Comparison of ENCODE assay signal across 8 mouse cellular contexts in the genomic region with DNA sequence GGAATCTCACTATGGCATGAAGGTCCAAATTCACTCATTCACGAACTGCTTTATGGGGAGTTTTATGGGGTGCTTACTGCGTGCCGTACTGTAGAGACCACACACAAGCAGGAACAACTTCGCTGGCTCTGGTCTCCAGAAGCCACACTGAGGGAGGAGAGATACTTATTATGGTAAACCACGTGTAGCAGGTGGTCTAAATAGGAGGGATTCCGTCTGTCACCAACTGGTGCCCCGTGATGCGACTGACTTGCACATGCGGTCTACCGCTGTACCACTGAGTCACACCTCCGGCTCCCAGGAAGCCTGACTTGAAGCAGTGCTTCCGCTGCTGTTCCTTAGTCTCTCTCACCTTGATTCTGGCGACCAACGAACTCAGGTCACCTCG. TPM values are rescaled to one million over a fixed set of nuclear protein-coding genes. Genes with fewer than 3 reads are reported as not detected.
DNase-seq lines count a peak whose midpoint lies in the region; ATAC-seq and TF ChIP-seq lines count a peak whose summit lies in the region.

No protein-coding gene starts in this region.

- peaks cover 4% of the 10 kb centered on the region for H3K4me1 ChIP-seq in heart, adult 2 months (ENCODE audit: control insufficient read depth, insufficient read depth, low read length)
- H3K4me1 ChIP-seq in embryonic facial prominence, embryonic 14.5 days (ENCODE audit: control insufficient read depth, insufficient read depth, low read length): peaks cover 7% of the 10 kb centered on the region; the same call in 1 of the 2 replicates
- 0 out of 2 replicates have a peak, but pooled peaks cover 8% of the 10 kb centered on the region for H3K4me1 ChIP-seq in intestine, embryonic 15.5 days (replicated peaks)
- peaks cover 76% of the 10 kb centered on the region for H3K4me1 ChIP-seq in megakaryocyte, embryonic 14.5 days

- H3K79me2 ChIP-seq in heart, adult 2 months (replicated peaks; ENCODE audit: control insufficient read depth, insufficient read depth, low read length): peaks cover 4% of the 10 kb centered on the region

- peak overlapping the region; percentile 95 for H3K4me3 ChIP-seq in heart, adult 2 months
- peak overlapping the region; percentile 90 for H3K4me3 ChIP-seq in embryonic facial prominence, embryonic 14.5 days (ENCODE audit: low read depth, low read length)
- H3K4me3 ChIP-seq in intestine, embryonic 15.5 days (replicated peaks): peak overlapping the region; percentile 79
- peak overlapping the region; percentile 95 for H3K4me3 ChIP-seq in megakaryocyte, embryonic 14.5 days (replicated peaks)

- ATAC-seq in CD4-positive, CD25-positive, alpha-beta regulatory T cell, adult 4 months: peak; percentile 76
- ATAC-seq in embryonic facial prominence, embryonic 14.5 days (ENCODE audit: low read depth): peak; percentile 2; the same call in 1 of the 2 replicates
- peak; percentile 22 for ATAC-seq in intestine, embryonic 15.5 days

- no peaks in the 10 kb centered on the region for H3K9me3 ChIP-seq in embryonic facial prominence, embryonic 14.5 days (ENCODE audit: control insufficient read depth, low read length)
- H3K9me3 ChIP-seq in intestine, embryonic 15.5 days: no peaks in the 10 kb centered on the region
- H3K9me3 ChIP-seq in megakaryocyte, embryonic 14.5 days: 0 out of 2 replicates have a peak, but pooled peaks cover 3% of the 10 kb centered on the region

- no peak for TF ChIP-seq EP300 in heart, adult 2 months (IDR thresholded peaks at IDR 0.05; ENCODE audit: insufficient read depth, low read depth, low read length)

- TF ChIP-seq POLR2A in heart, adult 2 months (IDR thresholded peaks at IDR 0.05; ENCODE audit: insufficient read depth, low read depth, low read length): no peak

- H3K27ac ChIP-seq in heart, adult 2 months: peak overlapping the region; percentile 98
- H3K27ac ChIP-seq in embryonic facial prominence, embryonic 14.5 days (replicated peaks; ENCODE audit: low read depth, low read length): peak overlapping the region; percentile 98
- H3K27ac ChIP-seq in intestine, embryonic 15.5 days: peak overlapping the region; percentile 100

- no peak for DNase-seq in heart, adult 2 months
- no peak for DNase-seq in heart, postnatal 25 days (ENCODE audit: low spot score)
- DNase-seq in embryonic facial prominence, embryonic 14.5 days (ENCODE audit: low spot score): no peak
- peak; percentile 12 to 13 for DNase-seq in spleen, postnatal 36 days (ENCODE audit: low spot score in 2 of 2)
- no peak for DNase-seq in c-Kit-positive CD71-positive TER-119-positive erythroid progenitor cells, embryonic 14.5 days (ENCODE audit: low spot score)

- H3K4me2 ChIP-seq in embryonic facial prominence, embryonic 14.5 days (ENCODE audit: low read depth, low read length): peak overlapping the region; percentile 69
- peak overlapping the region; percentile 86 for H3K4me2 ChIP-seq in intestine, embryonic 15.5 days (replicated peaks)

- H3K36me3 ChIP-seq in heart, adult 2 months (ENCODE audit: control insufficient read depth, insufficient read depth, low read length): peaks cover 4% of the 10 kb centered on the region; the same call in 1 of the 2 replicates
- H3K36me3 ChIP-seq in embryonic facial prominence, embryonic 14.5 days (ENCODE audit: control insufficient read depth, insufficient read depth, low read length): 0 out of 2 replicates have a peak, but pooled peaks cover 7% of the 10 kb centered on the region
- peaks cover 4% of the 10 kb centered on the region; the same call in 1 of the 2 replicates for H3K36me3 ChIP-seq in intestine, embryonic 15.5 days
- peaks cover 18% of the 10 kb centered on the region for H3K36me3 ChIP-seq in megakaryocyte, embryonic 14.5 days (replicated peaks; ENCODE audit: low read length)

- H3K27me3 ChIP-seq in heart, adult 2 months (ENCODE audit: control insufficient read depth, insufficient read depth, low read length): no peaks in the 10 kb centered on the region
- H3K27me3 ChIP-seq in embryonic facial prominence, embryonic 14.5 days (replicated peaks; ENCODE audit: control insufficient read depth, insufficient read depth, low read length): no peaks in the 10 kb centered on the region
- H3K27me3 ChIP-seq in intestine, embryonic 15.5 days (replicated peaks): no peaks in the 10 kb centered on the region
- no peaks in the 10 kb centered on the region for H3K27me3 ChIP-seq in megakaryocyte, embryonic 14.5 days (replicated peaks)

- H3K9ac ChIP-seq in heart, adult 2 months (ENCODE audit: low read depth, low read length): peak overlapping the region; percentile 61
- H3K9ac ChIP-seq in embryonic facial prominence, embryonic 14.5 days (ENCODE audit: low read depth, low read length): peak overlapping the region; percentile 93; the same call in 1 of the 2 replicates
- H3K9ac ChIP-seq in intestine, embryonic 15.5 days: peak overlapping the region; percentile 94

- WGBS in heart, adult 2 months: 2% methylated on average over 15 of the region's 15 CpGs
- under 1% methylated on average over 13 of the region's 15 CpGs for WGBS in embryonic facial prominence, embryonic 14.5 days
- under 1% methylated on average over 15 of the region's 15 CpGs for WGBS in intestine, embryonic 15.5 days

- intact Hi-C loops in heart, adult 2 months (cut with DNase I): loop anchor here (1.0 to 5.0 kb wide), 4 partner anchors 37 to 92 kb away; a partner anchor contains a TSS
- intact Hi-C loops in heart, postnatal 25 days (cut with DNase I): loop anchor here (1.0 kb wide), 1 partner anchor 84 kb away; a partner anchor contains a TSS

- no peak for TF ChIP-seq CTCF in heart, adult 2 months (IDR thresholded peaks at IDR 0.05)

RNA-seq across cellular contexts. Expression of a gene that starts 1.0 kb away (rescaled TPM):
- 100 to 1,000 TPM; 108 to 113 TPM for total RNA-seq in heart, adult 2 months (2021)
- polyA plus RNA-seq in heart, adult 2 months (2012; rRNA removed): 49.8 and 75.4 TPM in 2 replicates
- 100 to 1,000 TPM; 109 to 118 TPM for total RNA-seq in heart, postnatal 25 days (2021)
- polyA plus RNA-seq in CD4-positive, CD25-positive, alpha-beta regulatory T cell, adult 4 months (2017; shearing (Covaris generic)): 1 to 10 TPM; 5.6 to 7.0 TPM
- polyA plus RNA-seq in embryonic facial prominence, embryonic 14.5 days (2014; fragmentation: Nextera tagmentation; extraction: Ambion mirVana): 24.0 and 25.2 TPM in 2 replicates
- 17.0 and 17.6 TPM in 2 replicates for polyA plus RNA-seq in intestine, embryonic 15.5 days (2015; fragmentation: Nextera tagmentation; extraction: Ambion mirVana)
- polyA plus RNA-seq in megakaryocyte, embryonic 14.5 days (2012; ENCODE audit: insufficient read depth, low replicate concordance): 0.78 and 4.7 TPM in 2 replicates

Comparison
In these comparisons a context has a peak if more than half of its experiments do, and no peak if none do; other contexts are left out.
1. DNase-seq: peak in spleen, postnatal 36 days (2 of 2); none in heart, adult 2 months (0 of 2), heart, postnatal 25 days (single experiment), embryonic facial prominence, embryonic 14.5 days (single experiment) and c-Kit-positive CD71-positive TER-119-positive erythroid progenitor cells, embryonic 14.5 days (single experiment).
2. ATAC-seq: peak in every context shown above with its lines; median percentile 76 in CD4-positive, CD25-positive, alpha-beta regulatory T cell, adult 4 months; 22 in intestine, embryonic 15.5 days; 2 in embryonic facial prominence, embryonic 14.5 days.
3. Peak in every context shown above with its lines, with median percentiles within 50 percentile points of each other: H3K27ac ChIP-seq, H3K4me3 ChIP-seq and H3K9ac ChIP-seq.